Mouse (Mus musculus): ENCODE measurements around the gene Pdxp. TPM values are rescaled to one million over a fixed set of nuclear protein-coding genes. Genes with fewer than 3 reads are reported as not detected.
"Not testable (repeated sequence)": the region's sequence is repeated elsewhere in the genome, so short reads cannot be mapped to it uniquely, and the experiment has no call there.

The Pdxp gene
- total RNA-seq (2014; fragmentation: Nextera tagmentation) (12.7 and 22.5 TPM in 2 replicates), total RNA-seq (2017) (6.6 and 6.9 TPM in 2 replicates)

DNA sequence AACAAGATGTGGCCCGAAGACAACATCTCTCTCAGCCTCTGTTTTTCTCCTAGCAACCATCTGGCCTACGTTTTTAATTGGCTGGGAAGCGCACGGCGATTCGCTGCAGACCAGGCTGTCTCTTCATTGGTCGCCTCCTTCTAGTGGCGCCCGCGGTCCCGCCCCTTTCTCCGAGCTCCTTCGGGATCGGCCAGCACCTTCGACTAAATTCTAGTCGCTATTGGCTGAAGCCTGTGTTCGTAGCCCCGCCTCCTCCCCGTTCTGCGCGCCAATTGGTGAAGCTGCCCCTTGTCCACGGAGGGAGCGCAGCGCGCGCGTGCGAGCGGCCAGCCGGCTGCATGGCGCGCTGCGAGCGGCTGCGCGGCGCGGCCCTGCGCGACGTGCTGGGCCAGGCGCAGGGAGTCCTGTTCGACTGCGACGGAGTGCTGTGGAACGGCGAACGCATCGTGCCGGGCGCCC is at the start of gene Pdxp:
Gene Pdxp, plus strand, starts transcription at position 288 of the 459 bp plus-strand sequence.
- peak; percentile 90 for ATAC-seq (replicated peaks; ENCODE audit: low FRiP score, low TSS enrichment, poor library complexity, severe bottlenecking)

- ATAC-seq (replicated peaks; ENCODE audit: low FRiP score, low TSS enrichment, poor library complexity, severe bottlenecking): no peak
These were observed 45.3 kb upstream of the Pdxp start for GRCm38 (mm10) chr15:78868398-78868797.

DNA sequence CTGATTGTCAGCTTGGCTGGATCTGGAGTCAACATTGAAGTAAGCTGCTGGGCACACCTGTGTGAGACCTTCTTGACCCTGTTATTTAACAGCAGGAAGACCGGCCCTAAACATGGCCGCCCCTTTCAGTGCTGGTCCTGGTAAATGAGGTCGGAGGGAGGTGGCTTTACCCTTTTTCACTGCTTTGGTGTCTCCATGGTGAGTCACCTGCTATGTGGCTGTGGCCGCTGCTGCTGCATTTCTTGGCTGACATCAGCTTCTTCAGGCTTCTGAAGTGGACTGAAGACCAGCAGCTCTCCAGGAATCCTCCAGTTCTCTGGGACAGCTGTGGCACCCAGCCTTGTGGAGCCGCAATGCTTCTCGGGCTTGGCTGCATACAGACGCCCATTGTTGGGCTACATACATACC is 44.9 kb upstream of the Pdxp start:
- ATAC-seq (replicated peaks; ENCODE audit: low FRiP score, low TSS enrichment, poor library complexity, severe bottlenecking): no peak

- peak; percentile 36 for ATAC-seq (replicated peaks; ENCODE audit: low FRiP score, low TSS enrichment, poor library complexity, severe bottlenecking)
These were observed 43.9 kb upstream of the Pdxp start for GRCm38 (mm10) chr15:78869775-78870174.

GRCm38 (mm10) chr15:78872021-78872608 is 41.6 kb upstream of the Pdxp start:
- no peak for ATAC-seq (replicated peaks; ENCODE audit: low FRiP score, low TSS enrichment, poor library complexity, severe bottlenecking)

- ATAC-seq (replicated peaks; ENCODE audit: low FRiP score, low TSS enrichment, poor library complexity, severe bottlenecking): no peak
These were observed 39.8 kb upstream of the Pdxp start for GRCm38 (mm10) chr15:78873803-78874435.

DNA sequence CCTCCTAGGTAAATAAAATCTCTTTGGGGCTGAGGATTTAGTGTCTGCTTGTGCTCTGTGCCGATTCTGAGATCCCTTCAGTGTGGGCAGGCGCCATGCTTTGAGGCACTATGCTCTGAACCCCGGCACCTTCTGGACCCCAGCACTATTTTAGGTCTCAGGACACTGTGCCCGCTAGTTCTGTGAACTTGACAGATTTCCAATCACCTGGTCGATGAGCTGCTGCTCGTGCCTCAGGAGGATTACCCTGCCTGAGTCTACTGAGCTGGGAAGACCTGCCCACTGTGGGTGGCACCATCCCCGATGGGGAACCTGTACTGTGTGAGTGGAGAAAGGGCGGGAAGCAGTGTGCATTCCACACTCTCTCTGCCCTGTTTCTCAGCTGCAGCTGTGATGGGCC is 38.7 kb upstream of the Pdxp start:
- no peak for ATAC-seq (replicated peaks; ENCODE audit: low FRiP score, low TSS enrichment, poor library complexity, severe bottlenecking)

DNA sequence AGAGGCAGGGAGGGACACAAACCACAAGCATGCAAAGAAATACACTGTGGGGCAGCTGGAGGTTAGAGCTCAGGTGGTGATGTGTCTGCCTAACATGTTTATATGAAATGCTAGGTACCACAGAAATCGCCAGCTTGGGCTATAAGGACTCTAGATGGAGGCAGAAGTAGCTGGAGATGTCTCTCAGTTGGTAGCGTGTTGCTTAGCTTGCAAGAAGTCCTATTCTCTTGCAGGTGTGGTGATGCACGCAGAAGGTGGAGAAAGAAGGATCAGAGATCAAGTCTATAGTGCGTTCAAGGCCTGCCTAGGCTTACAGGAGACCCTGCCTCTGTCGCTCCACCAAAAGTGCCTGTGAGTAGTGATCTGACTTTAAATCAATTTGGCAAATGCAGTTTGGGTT is 38.2 kb upstream of the Pdxp start:
- ATAC-seq (replicated peaks; ENCODE audit: low FRiP score, low TSS enrichment, poor library complexity, severe bottlenecking): no peak

GRCm38 (mm10) chr15:78876258-78876696 is 37.4 kb upstream of the Pdxp start:
- ATAC-seq (replicated peaks; ENCODE audit: low FRiP score, low TSS enrichment, poor library complexity, severe bottlenecking): peak; percentile 63

GRCm38 (mm10) chr15:78876991-78877809 is 36.5 kb upstream of the Pdxp start, which contains the start of gene Gga1:
Gene Gga1 (plus strand): TSS chr15:78877190.
- peak; percentile 53 for ATAC-seq (replicated peaks; ENCODE audit: low FRiP score, low TSS enrichment, poor library complexity, severe bottlenecking)

DNA sequence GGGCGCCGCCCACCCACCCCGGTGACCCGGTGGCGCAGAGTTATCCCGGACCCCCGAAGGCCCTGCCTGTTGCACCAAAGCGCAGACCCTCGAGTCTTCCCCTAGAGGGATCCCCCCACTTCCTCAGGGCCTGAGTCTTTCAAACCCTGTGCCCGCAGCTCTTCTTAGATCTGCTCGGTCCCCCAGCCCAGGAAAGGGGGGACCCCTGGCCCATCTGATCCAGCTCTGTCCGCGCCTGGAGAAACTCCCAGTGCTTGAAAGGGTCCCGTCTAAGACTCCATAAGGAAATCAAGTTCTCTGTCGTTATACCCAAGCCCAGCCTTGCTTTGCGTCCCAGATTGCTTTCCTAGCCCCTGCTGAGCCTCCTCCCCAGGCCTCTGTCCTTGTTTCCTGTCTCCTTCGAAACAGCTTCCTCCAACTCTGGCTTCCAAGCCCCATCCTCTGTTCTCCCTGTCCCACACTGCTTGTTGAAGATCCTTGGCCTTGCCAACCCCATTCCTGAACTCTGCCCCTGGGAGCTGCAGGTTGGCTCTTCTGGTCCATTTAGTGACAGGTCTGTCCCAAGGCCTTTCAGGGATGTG is 35.8 kb upstream of the Pdxp start:
- no peak for ATAC-seq (replicated peaks; ENCODE audit: low FRiP score, low TSS enrichment, poor library complexity, severe bottlenecking)

DNA sequence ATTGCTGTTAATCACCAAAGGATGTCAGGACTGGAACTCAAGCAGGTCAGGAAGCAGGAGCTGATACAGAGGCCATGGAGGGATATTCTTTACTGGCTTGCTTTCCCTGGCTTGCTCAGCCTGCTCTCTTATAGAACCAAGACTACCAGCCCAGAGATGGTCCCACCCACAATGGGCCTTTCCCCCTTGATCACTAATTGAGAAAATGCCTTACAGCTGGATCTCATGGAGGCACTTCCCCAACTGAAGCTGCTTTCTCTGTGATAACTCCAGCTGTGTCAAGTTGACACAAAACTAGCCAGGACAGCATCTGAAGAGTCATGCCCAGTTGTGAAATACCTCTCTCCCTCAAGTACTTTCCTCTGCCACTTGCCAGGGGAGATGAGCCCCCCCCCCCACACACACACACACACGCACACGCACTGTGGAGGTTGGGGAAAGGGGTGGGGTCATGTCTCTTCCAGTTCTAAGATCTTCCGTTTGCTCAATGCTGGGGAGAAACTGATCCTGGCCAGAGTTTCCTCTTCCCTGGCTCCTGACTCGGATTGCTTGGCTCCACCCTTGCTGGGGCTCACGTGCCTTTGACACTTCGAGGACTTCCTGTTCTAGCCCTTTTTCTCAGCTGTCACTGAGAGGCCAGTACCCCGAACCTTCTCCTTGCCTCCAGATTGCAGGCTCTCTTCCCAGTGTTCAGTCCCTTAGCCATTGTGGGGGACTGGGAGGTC is 34.8 kb upstream of the Pdxp start:
- not testable (repeated sequence) for ATAC-seq (replicated peaks; ENCODE audit: low FRiP score, low TSS enrichment, poor library complexity, severe bottlenecking)

DNA sequence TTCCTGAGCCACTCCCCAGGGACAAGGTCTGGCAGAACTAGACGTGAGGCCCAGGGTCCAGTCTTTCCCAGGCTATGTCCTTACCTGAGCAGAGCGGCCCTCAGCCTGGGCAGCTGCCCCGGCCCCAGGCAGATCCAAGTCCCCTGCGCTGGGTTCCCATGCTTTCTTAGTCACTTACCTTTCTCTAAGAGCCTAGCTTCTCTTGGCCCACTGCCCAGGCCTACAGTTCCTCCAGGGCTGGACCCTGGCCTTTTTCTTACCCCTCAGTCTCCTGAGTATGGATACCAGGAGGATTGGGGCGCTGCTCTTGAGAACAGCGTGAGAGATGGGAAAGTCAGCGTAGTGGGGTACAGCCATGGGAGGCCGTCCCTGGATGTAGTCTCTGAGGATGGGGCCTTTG is 33.3 kb upstream of the Pdxp start:
- no peak for ATAC-seq (replicated peaks; ENCODE audit: low FRiP score, low TSS enrichment, poor library complexity, severe bottlenecking)

DNA sequence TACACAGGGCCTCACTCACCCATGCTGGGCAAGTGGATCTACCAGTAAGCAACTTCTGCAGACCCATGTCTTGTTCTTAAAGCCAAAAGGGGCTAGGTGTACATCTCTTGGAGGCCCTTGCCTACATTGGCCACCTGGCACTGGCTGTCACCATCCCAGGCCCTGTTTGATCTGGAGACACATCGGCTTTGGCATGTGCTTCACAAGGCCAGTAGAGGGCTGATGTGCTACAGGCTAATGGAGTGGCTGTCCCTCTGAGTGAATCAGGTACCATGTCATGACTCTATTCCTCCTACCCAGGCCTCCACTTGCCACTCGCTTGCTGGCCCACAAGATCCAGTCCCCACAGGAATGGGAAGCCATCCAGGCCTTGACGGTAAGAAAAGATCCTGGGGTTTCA is 31.9 kb upstream of the Pdxp start:
- ATAC-seq (replicated peaks; ENCODE audit: low FRiP score, low TSS enrichment, poor library complexity, severe bottlenecking): no peak

- no peak for ATAC-seq (replicated peaks; ENCODE audit: low FRiP score, low TSS enrichment, poor library complexity, severe bottlenecking)
These were observed 24.3 kb upstream of the Pdxp start for GRCm38 (mm10) chr15:78889401-78889853.

- ATAC-seq (replicated peaks; ENCODE audit: low FRiP score, low TSS enrichment, poor library complexity, severe bottlenecking): no peak
These were observed 21.3 kb upstream of the Pdxp start for GRCm38 (mm10) chr15:78892440-78892839.

DNA sequence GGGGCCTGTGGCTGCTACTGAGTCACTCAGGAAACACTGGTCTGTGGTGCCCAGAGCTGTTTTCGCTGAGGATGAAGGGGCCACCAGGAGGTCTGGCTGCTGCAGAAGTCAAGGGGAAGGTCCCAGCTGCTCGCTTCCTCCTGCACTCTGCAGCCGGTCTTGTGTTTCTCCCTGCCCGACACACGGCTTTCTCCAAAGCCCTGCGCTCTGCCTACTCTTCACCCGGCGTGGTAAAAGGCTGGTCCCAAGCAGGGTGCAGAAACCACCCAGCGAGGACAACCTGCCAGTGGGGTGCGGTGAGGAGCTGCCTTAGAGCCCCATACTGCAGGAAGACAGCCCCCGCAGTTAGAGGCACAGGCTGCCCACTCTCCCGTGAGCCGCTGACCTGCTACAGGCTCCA is 19.0 kb upstream of the Pdxp start:
- ATAC-seq (replicated peaks; ENCODE audit: low FRiP score, low TSS enrichment, poor library complexity, severe bottlenecking): no peak

GRCm38 (mm10) chr15:78895741-78896140 is 18.0 kb upstream of the Pdxp start:
- ATAC-seq (replicated peaks; ENCODE audit: low FRiP score, low TSS enrichment, poor library complexity, severe bottlenecking): no peak

- ATAC-seq (replicated peaks; ENCODE audit: low FRiP score, low TSS enrichment, poor library complexity, severe bottlenecking): no peak
These were observed 17.6 kb upstream of the Pdxp start for GRCm38 (mm10) chr15:78896149-78896548.

All from megakaryocyte-erythroid progenitor cell, adult 5-6 weeks (primary cell).